Mouse (Mus musculus) intestine, embryonic 14.5 days (tissue): ENCODE measurements around the gene Ugt1a7c. TPM values are rescaled to one million over a fixed set of nuclear protein-coding genes. Genes with fewer than 3 reads are reported as not detected.
"Not testable (repeated sequence)": the region's sequence is repeated elsewhere in the genome, so short reads cannot be mapped to it uniquely, and the experiment has no call there.

Experiments used
- ATAC-seq: fragments of 200-750 bp; cut with Nextera tagmentation; replicated peaks from 2 replicates; pipeline ENCODE4 v1.8.0; 2017; ENCODE audit warnings: low read depth, moderate number of reproducible peaks, moderate TSS enrichment, moderate library complexity; ENCODE audit not compliant: low FRiP score, low TSS enrichment
- DNase-seq: peaks from one replicate; pipeline ENCODE4 v3.0.0-alpha.2; 2018; ENCODE audit warnings: low spot score
- H3K27ac ChIP-seq: fragments of 300-500 bp; sonication (generic); 2 replicates; pipeline ENCODE4 v1.5.1; 2014; ENCODE audit warnings: low read depth, mild to moderate bottlenecking, control low read depth
- H3K27me3 ChIP-seq: fragments of 300-500 bp; sonication (generic); replicated peaks from 2 replicates; pipeline ENCODE4 v1.6.1; 2014; ENCODE audit warnings: low read length, control low read depth; ENCODE audit not compliant: control insufficient read depth, insufficient read depth
- H3K36me3 ChIP-seq: fragments of 300-500 bp; sonication (generic); 2 replicates; pipeline ENCODE4 v1.6.1; 2014; ENCODE audit warnings: low read length, control low read depth; ENCODE audit not compliant: control insufficient read depth, insufficient read depth
- H3K4me1 ChIP-seq: fragments of 300-500 bp; sonication (generic); replicated peaks from 2 replicates; pipeline ENCODE4 v1.6.1; 2014; ENCODE audit warnings: low read length, control low read depth, mixed read lengths; ENCODE audit not compliant: control insufficient read depth, insufficient read depth
- H3K4me2 ChIP-seq: fragments of 300-500 bp; sonication (generic); 2 replicates; pipeline ENCODE4 v1.6.1; 2014; ENCODE audit warnings: low read length
- H3K4me3 ChIP-seq: fragments of 300-500 bp; sonication (generic); 2 replicates; pipeline ENCODE4 v1.5.1; 2014; ENCODE audit warnings: low read depth, low read length, control low read depth, mixed read lengths
- H3K9ac ChIP-seq: fragments of 300-500 bp; sonication (generic); 2 replicates; pipeline ENCODE4 v1.6.1; 2014; ENCODE audit warnings: mild to moderate bottlenecking, low read length
- H3K9me3 ChIP-seq: fragments of 300-500 bp; sonication (generic); 2 replicates; pipeline ENCODE4 v1.6.1; 2016; ENCODE audit warnings: low read length, control low read depth; ENCODE audit not compliant: control insufficient read depth
- WGBS: fragments of 180-500 bp; shearing (Covaris S2); extraction: QIAGEN DNeasy Blood & Tissue Kit; methylation state at CpG from one replicate; pipeline ENCODE4 v1.1.7; 2014; 5-methylcytosine and 5-hydroxymethylcytosine counted together
- polyA plus RNA-seq: library from polyadenylated mRNA; unstranded; fragments of >200 nt; fragmentation: Nextera tagmentation; extraction: Ambion mirVana; gene quantifications from 2 replicates; pipeline ENCODE4 v1.2.1, GENCODE M21; 2014

The Ugt1a7c gene
- polyA plus RNA-seq, 1 experiment from 2014 or later, result 17.4 TPM

DNA sequence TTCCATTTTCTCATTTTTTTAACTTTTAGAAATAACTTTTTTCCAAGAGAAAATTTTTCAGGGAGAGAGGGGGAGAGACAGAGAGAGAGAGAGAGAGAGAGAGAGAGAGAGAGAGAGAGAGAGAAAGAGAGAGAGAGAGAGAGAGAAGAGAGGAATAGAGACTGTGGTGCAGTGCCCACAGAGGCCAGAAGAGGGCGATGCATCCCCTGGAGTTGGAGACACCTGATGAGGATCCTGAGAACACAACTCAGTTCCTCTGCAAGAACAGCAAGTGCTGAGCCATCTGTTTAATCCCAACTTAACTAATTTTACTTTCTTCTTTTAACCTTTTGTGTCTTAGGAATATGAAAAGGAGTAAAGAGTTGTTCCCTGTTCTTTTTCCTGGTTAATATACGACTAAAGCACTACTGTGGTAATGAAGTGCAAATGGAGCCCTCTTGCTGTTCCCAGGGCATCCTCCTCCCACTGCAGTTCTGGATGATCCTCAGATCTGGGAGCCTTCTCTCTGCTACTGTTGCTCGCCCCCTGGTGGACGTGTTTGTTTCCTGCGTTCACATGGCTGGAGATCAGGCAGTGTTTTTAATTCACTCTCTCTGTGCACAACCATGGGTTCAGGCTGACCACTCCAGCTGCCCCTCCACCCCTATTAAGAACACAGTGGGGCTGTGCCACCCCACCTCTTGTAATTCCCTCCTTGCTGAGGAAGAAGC, 49.3 kb downstream of the Ugt1a7c start:
- H3K4me2 ChIP-seq, H3K9ac ChIP-seq, H3K27ac ChIP-seq, ATAC-seq, H3K9me3 ChIP-seq, H3K4me3 ChIP-seq, H3K4me1 ChIP-seq, H3K27me3 ChIP-seq, DNase-seq, H3K36me3 ChIP-seq: not testable (repeated sequence)
- WGBS, result 6% methylated on average over 4 of the region's 5 CpGs

DNA sequence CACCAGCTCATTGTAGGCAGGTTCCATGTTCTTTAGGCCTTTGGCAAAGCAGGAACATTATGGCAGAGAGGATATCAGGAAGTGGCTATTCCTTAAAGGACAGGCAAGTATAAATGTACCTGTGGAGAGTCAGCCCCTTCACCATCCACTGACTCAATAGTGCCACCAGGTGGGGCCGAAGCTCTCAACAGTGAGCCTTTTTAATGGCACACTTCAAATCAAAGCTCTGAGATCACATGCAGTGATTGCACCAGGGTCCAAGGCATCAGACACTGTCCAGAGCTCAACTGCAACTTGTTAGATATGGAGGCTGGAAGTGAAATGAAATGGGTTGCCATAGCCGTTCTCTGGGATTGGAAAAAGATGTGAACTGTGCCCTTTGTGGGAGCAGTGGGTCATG, 50.4 kb downstream of the Ugt1a7c start:
- not testable (repeated sequence) for H3K27ac ChIP-seq, ATAC-seq, DNase-seq, H3K27me3 ChIP-seq, H3K4me3 ChIP-seq, H3K9ac ChIP-seq, H3K36me3 ChIP-seq, H3K4me1 ChIP-seq, H3K4me2 ChIP-seq, H3K9me3 ChIP-seq
- 61% methylated on average over 2 of the region's 2 CpGs for WGBS

DNA sequence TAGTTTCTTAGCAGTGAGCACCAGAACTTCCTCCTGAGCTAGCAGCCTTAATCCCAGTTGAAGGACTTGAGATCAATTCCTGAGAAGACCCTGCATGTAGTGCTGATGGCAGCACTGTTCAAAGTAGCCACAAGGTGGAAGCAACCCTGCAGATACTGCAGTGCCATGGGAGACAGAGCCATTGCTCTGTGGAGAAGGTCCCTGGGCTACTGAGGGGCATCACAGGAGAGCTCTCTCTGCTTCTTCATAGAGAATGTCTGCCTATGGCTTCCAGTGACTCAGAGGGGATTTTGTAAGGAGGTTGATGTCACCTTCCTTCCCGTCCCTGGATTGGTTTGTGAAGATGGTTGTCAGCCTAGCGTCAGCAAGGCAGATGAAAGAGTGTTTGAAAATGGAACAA, 55.3 kb downstream of the Ugt1a7c start:
- H3K27me3 ChIP-seq, H3K9me3 ChIP-seq, H3K4me1 ChIP-seq, H3K4me3 ChIP-seq, H3K36me3 ChIP-seq, H3K27ac ChIP-seq, DNase-seq, ATAC-seq, H3K9ac ChIP-seq, H3K4me2 ChIP-seq: not testable (repeated sequence)
- WGBS, result 78% methylated on average over 2 of the region's 2 CpGs

DNA sequence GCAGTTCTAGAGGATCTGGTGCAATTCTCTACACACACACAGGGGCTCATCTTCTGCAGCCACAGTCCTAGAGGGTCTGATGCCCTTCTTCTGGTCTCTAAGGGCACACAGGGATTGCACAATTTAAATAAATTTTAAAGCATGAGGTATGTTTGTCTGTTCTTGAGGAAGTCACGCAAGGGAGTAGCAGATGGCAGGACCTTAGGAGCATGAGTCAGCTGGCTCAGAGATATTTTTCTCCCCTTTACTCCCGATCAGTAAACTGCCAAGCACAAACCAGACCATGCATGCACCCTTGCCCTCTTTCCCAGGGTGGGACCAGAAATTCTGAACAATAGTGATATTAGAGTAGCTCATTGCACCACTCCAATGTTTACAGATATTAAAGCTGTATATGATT, 63.6 kb downstream of the Ugt1a7c start:
- WGBS, result 61% methylated on average over 2 of the region's 2 CpGs
- DNase-seq, result no peak
- H3K4me3 ChIP-seq, result no peak overlapping the region
- no peaks in the 10 kb centered on the region for H3K27me3 ChIP-seq
- no peak overlapping the region for H3K9ac ChIP-seq
- no peak overlapping the region for H3K4me2 ChIP-seq
- no peaks in the 10 kb centered on the region for H3K36me3 ChIP-seq
- no peaks in the 10 kb centered on the region for H3K4me1 ChIP-seq
- no peaks in the 10 kb centered on the region for H3K9me3 ChIP-seq
- ATAC-seq, result no peak
- H3K27ac ChIP-seq, result no peak overlapping the region

DNA sequence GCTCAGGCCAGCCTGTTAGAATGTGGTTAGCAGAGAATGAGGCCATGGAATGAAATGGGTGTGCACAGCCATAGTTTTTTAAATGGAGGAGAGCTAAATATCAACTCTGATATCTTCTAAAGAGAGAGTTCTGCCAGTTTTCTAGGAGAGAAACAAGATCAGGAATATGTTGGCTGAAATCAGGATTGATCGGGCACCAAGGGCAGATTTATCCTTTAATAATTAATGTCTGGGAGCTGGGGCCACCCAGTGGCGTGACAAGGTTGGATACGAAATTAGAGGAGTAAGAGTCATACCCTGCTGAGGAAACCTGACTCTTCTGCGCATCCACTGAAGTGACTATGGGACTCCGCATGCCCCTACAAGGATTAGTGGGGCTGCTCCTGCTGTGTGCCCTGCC, 70.8 kb downstream of the Ugt1a7c start, which contains the start of gene Ugt1a5:
Ugt1a5 (plus strand) TSS at position 302 of the 400 bp plus-strand sequence.
- Histone ChIP-seq H3K4me1 (no peaks in the 10 kb centered on the region), H3K4me3 (no peak within 1 kb of the TSS), H3K9me3 (no peaks in the 10 kb centered on the region), H3K27me3 (no peaks in the 10 kb centered on the region), H3K36me3 (no peaks in the 10 kb centered on the region), H3K9ac (no peak within 1 kb of the TSS), H3K4me2 (no peak within 1 kb of the TSS), H3K27ac (no peak within 1 kb of the TSS)
- ATAC-seq (no peak), DNase-seq (no peak)
- WGBS, result 73% methylated on average over 5 of the region's 5 CpGs

DNA sequence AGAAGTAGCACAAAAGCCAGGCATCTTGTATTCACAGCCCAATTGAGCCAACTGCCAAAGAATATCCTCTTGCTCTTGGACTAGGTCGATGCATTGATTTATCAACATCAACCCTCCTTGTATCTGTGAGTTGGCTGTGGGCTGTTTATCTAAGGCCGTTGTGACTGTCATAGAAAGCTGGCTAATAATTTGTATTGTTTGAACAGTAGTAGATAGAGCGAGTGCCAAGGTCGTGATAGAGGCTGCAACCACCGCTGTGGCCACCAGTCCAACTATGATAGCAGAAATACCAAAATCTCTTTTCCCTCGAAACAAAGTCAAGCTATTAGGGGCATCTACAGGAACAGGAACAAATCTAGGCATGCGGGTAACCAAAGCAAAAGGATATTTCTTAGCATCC, 77.3 kb downstream of the Ugt1a7c start:
- H3K4me1 ChIP-seq, ATAC-seq, H3K4me2 ChIP-seq, H3K36me3 ChIP-seq, H3K9me3 ChIP-seq, H3K9ac ChIP-seq, H3K27ac ChIP-seq, DNase-seq, H3K4me3 ChIP-seq, H3K27me3 ChIP-seq: not testable (repeated sequence)
- WGBS, result 86% methylated on average over 5 of the region's 7 CpGs

DNA sequence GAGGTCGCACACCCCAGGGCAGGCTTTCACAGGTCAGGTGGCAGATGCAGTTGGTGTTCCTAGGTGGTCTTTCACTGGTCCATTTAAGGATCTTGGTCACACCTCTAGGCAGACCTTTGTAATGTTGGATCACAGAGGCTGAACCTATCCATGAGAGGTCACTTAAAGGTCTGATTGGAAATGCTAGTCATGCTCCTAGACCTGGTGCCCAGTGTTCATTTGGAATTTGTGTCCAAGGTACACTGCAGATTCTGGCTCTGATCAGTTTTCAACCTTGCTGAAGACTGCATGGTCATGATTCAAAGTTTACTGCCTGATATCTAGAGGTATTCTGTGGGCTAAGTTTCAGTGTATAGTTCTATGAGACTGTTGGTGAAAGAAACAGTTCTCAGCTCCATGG, 84.8 kb downstream of the Ugt1a7c start:
- peaks cover 12% of the 10 kb centered on the region; the same call in 1 of the 2 replicates for H3K9me3 ChIP-seq
- no peak overlapping the region for H3K4me3 ChIP-seq
- H3K9ac ChIP-seq, result no peak overlapping the region
- no peak overlapping the region for H3K4me2 ChIP-seq
- DNase-seq, result no peak
- ATAC-seq, result no peak
- H3K36me3 ChIP-seq, result no peaks in the 10 kb centered on the region
- no peak overlapping the region for H3K27ac ChIP-seq
- H3K4me1 ChIP-seq, result no peaks in the 10 kb centered on the region
- H3K27me3 ChIP-seq, result no peaks in the 10 kb centered on the region
- WGBS, result 88% methylated on average over 1 of the region's 1 CpGs

DNA sequence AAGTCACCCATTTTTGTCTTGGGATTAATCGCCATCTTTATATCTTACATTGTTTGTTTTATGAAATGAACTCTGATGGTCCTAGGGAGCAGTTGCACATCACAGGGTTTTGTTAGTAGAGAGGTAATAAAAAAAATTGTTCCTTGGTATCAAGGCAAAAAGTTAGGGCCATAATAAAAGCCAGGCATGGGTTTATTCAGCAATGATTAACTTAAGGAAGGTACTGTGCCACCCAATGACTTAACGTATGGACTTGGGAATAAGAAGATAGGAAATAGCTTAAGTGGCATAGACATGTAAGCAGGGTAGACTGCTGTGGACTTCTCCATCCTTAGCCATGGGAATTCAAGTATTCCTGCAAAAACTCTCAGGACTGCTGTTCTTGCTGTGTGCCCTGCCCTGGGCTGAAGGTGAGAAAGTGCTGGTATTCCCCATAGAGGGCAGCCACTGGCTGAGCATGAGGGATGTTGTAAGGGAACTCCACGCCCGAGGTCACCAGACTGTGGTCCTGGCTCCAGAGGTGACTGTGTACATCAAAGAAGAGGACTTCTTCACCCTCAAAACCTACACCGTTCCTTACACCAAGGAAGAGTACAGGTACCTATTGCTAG, 91.6 kb downstream of the Ugt1a7c start:
- no peak overlapping the region for H3K9ac ChIP-seq
- DNase-seq, result no peak
- H3K27me3 ChIP-seq, result no peaks in the 10 kb centered on the region
- WGBS, result 83% methylated on average over 5 of the region's 5 CpGs
- H3K36me3 ChIP-seq, result no peaks in the 10 kb centered on the region
- H3K4me2 ChIP-seq, result no peak overlapping the region
- no peak for ATAC-seq
- H3K9me3 ChIP-seq, result no peaks in the 10 kb centered on the region
- no peaks in the 10 kb centered on the region for H3K4me1 ChIP-seq
- H3K27ac ChIP-seq, result no peak overlapping the region
- H3K4me3 ChIP-seq, result no peak overlapping the region

DNA sequence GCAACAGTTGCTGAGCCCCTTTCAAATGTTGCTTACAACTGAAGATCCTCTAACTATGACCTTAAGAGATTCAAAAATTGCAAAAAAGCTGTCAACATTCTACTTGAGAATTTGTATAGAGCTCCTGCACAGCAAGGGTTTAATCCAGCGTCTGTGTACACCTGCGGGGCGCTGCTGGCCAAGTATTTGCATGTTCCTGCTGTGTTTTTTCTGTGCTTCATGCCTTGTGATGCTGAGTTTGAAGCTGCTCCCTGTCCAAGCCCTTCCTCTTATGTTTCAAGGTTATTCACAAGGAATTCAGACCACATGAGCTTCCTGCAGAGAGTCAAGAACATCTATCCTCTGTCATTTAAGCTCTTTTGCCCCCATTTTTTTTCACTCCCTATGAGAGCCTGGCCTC, 97.3 kb downstream of the Ugt1a7c start:
- Histone ChIP-seq H3K9ac (no peak overlapping the region), H3K9me3 (no peaks in the 10 kb centered on the region), H3K4me3 (no peak overlapping the region), H3K27me3 (no peaks in the 10 kb centered on the region), H3K27ac (no peak overlapping the region), H3K36me3 (no peaks in the 10 kb centered on the region), H3K4me1 (no peaks in the 10 kb centered on the region), H3K4me2 (no peak overlapping the region)
- DNase-seq (no peak), ATAC-seq (no peak)
- 81% methylated on average over 3 of the region's 3 CpGs for WGBS
